Mouse (Mus musculus): Measurements from ENCODE around the gene Bri3bp.
"Not testable (repeated sequence)": the region's sequence is repeated elsewhere in the genome, so short reads cannot be mapped to it uniquely, and the experiment has no call there.

The Bri3bp gene

GRCm38 (mm10) chr5:125441234-125442114 is at the start of gene Bri3bp:
TSS of gene Bri3bp (plus strand) at chr5:125441568.
- peak; percentile 58 for DNase-seq

GRCm38 (mm10) chr5:125391609-125392008 is 49.8 kb upstream of the Bri3bp start:
- peak; percentile 69 for DNase-seq

- not testable (repeated sequence) for DNase-seq
These were observed 49.2 kb upstream of the Bri3bp start for GRCm38 (mm10) chr5:125392176-125392575.

GRCm38 (mm10) chr5:125392618-125392976 is 48.8 kb upstream of the Bri3bp start:
- DNase-seq: no peak

- DNase-seq: peak; percentile 92
These were observed 48.3 kb upstream of the Bri3bp start for GRCm38 (mm10) chr5:125392977-125393621.

- peak; percentile 47 for DNase-seq
These were observed 47.5 kb upstream of the Bri3bp start for GRCm38 (mm10) chr5:125393622-125394603.

GRCm38 (mm10) chr5:125395008-125395407 is 46.4 kb upstream of the Bri3bp start:
- no peak for DNase-seq

- DNase-seq: no peak
These were observed 40.5 kb upstream of the Bri3bp start for GRCm38 (mm10) chr5:125400903-125401302.

- DNase-seq: no peak
These were observed 38.9 kb upstream of the Bri3bp start for GRCm38 (mm10) chr5:125402476-125402875.

- no peak for DNase-seq
These were observed 38.4 kb upstream of the Bri3bp start for GRCm38 (mm10) chr5:125402991-125403390.

- peak; percentile 67 for DNase-seq
These were observed 37.6 kb upstream of the Bri3bp start for GRCm38 (mm10) chr5:125403481-125404465.

- no peak for DNase-seq
These were observed 36.8 kb upstream of the Bri3bp start for GRCm38 (mm10) chr5:125404536-125404902.

GRCm38 (mm10) chr5:125404903-125405545 is 36.3 kb upstream of the Bri3bp start:
- no peak for DNase-seq

- peak; percentile 91 for DNase-seq
These were observed 35.7 kb upstream of the Bri3bp start for GRCm38 (mm10) chr5:125405546-125406248.

GRCm38 (mm10) chr5:125406322-125407016 is 34.9 kb upstream of the Bri3bp start:
- DNase-seq: peak; percentile 70

GRCm38 (mm10) chr5:125407020-125407830 is 34.1 kb upstream of the Bri3bp start:
- no peak for DNase-seq

- DNase-seq: peak; percentile 29
These were observed 33.3 kb upstream of the Bri3bp start for GRCm38 (mm10) chr5:125407910-125408575.

GRCm38 (mm10) chr5:125408842-125409241 is 32.5 kb upstream of the Bri3bp start:
- DNase-seq: peak; percentile 67

All from cerebellum, adult 8-10 months (tissue).